Mouse (Mus musculus): Measurements from ENCODE around the gene Ipo7. TPM values are rescaled to one million over a fixed set of nuclear protein-coding genes. Genes with fewer than 3 reads are reported as not detected.

The Ipo7 gene
- total RNA-seq, 2 experiments from 2014 or later: 115 to 239 TPM

DNA sequence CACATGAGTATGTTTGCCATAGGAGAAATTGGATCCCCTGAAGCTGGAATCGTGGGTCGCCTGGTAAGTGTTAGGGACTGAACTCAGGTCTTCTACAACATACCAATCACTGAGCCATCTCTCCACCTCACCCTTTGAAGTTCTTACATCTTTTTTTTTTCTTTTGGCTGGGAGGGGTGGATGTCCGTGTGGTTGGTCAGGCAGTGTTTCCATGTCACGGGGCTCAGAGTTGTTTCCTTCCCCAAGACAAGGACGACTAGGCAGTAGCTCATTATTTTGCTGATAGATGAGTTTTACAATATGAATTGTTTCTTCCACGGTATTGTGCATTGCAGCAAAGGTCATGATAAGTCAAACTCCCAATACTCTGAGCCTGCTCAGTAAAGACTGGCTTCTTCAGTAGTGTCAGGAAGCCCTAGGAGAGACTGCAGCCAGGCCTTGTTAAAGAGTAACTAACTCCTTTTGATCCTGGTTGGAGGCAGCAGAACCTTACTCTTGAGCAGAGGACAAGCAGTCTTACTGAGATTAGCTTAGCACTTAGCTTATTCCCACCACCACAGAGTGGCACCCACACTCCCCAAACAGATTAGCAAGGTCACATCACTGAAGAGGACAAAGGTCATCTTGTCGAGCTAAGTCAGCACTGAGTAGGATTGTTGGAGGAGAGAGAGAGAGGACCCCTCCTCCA, 79.2 kb downstream of the Ipo7 start:
- no peak for ATAC-seq (replicated peaks; ENCODE audit: poor library complexity, severe bottlenecking)

DNA sequence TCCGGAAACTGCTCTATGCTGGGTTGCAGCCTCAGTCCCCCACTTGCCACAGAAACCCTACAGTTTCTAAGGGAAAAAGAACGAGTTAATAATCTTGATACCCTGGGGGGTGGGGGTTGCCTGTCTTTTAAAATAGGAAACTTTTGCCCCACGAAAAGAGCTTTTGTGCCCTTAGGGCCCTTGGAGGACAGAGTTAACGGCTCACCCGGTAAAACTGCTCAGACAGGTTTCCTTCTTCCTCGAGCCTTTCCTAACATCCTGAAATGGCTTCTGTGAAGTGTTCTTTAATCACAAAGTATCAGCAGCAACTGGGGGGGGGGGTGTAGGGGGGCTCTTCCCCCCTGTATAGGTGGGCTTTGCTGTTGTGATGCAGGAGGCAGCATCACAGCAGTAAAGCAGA, 82.8 kb downstream of the Ipo7 start:
- ATAC-seq (replicated peaks; ENCODE audit: poor library complexity, severe bottlenecking): no peak

DNA sequence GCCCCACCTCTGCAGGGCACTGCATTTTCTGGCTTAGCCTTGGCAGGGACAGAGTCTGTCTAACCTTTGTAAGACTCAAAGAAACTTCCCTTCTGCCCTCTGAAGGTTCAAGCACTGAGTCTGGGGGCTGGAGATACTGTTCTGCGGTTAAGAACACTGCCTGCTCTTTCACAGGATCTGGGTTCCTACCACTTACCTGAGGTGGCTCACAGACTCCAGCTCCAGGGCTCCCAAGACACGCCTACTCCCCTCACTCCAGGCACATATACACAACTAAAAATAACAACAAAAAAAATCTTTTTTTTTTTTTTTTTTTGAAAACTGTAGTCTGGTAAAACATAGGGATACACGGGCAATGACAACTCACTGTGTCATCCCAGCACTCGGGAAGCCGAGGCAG, 83.2 kb downstream of the Ipo7 start:
- no peak for ATAC-seq (replicated peaks; ENCODE audit: poor library complexity, severe bottlenecking)

DNA sequence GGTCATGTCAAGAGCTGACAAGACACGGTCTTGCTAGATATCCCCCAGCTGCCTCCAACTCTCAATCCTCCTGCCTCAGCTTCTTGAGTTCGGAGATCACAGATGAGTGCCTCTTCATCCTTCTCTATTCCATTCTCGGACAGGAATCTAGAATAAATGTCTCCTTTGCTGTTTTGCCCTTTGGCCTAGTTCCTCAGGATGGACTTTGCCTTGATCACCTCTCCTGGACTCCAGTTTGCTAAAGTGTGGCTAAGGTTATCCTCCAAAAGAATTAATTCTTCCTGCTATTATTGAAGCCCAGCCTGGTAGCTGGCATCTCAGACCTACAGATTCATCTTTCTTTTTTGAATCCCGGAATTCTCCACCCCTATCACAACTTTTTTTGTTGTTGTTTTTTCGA, 87.0 kb downstream of the Ipo7 start:
- no peak for ATAC-seq (replicated peaks; ENCODE audit: poor library complexity, severe bottlenecking)

Other genes with a start within 250 kb of the Ipo7 start
- gene Nrip3, start 236.2 kb upstream of the Ipo7 start, total RNA-seq (2014; fragmentation: Nextera tagmentation): not detected in 2 replicates
- gene Nrip3, start 236.2 kb upstream of the Ipo7 start, total RNA-seq (2017): not detected in 2 replicates
- not detected in 2 replicates for gene Scube2, start 152.6 kb upstream of the Ipo7 start, total RNA-seq (2014; fragmentation: Nextera tagmentation)
- gene Scube2, start 152.6 kb upstream of the Ipo7 start, total RNA-seq (2017): not detected in 2 replicates
- 79.8 and 85.7 TPM in 2 replicates for gene Dennd5a, start 57.8 kb upstream of the Ipo7 start, total RNA-seq (2014; fragmentation: Nextera tagmentation)
- 52.4 and 56.1 TPM in 2 replicates for gene Dennd5a, start 57.8 kb upstream of the Ipo7 start, total RNA-seq (2017)
- gene Tmem41b, start 31.3 kb upstream of the Ipo7 start, total RNA-seq (2014; fragmentation: Nextera tagmentation): 18.8 and 30.2 TPM in 2 replicates
- 21.6 and 40.5 TPM in 2 replicates for gene Tmem41b, start 31.3 kb upstream of the Ipo7 start, total RNA-seq (2017)
- 13.4 and 21.6 TPM in 2 replicates for gene Zfp143, start 42.9 kb downstream of the Ipo7 start, total RNA-seq (2014; fragmentation: Nextera tagmentation)
- 27.1 and 37.4 TPM in 2 replicates for gene Zfp143, start 42.9 kb downstream of the Ipo7 start, total RNA-seq (2017)
- gene Wee1, start 103.8 kb downstream of the Ipo7 start, total RNA-seq (2014; fragmentation: Nextera tagmentation): 50.6 and 50.9 TPM in 2 replicates
- gene Wee1, start 103.8 kb downstream of the Ipo7 start, total RNA-seq (2017): 31.9 and 33.1 TPM in 2 replicates
- gene Swap70, start 203.4 kb downstream of the Ipo7 start, total RNA-seq (2014; fragmentation: Nextera tagmentation): 41.5 and 48.4 TPM in 2 replicates
- gene Swap70, start 203.4 kb downstream of the Ipo7 start, total RNA-seq (2017): 70.0 and 71.0 TPM in 2 replicates